Mouse (Mus musculus) liver, adult 10 weeks (tissue): ENCODE results near the gene Sgca. TPM values are rescaled to one million over a fixed set of nuclear protein-coding genes. Genes with fewer than 3 reads are reported as not detected.

Source experiments
- polyA plus RNA-seq: library from polyadenylated mRNA; stranded (reverse); fragments of 350-450 nt; fragmentation: Illumina TruSeq; extraction: RNeasy Lipid Tissue Mini Kit (QIAGEN cat#74804); gene quantifications from one replicate; pipeline ENCODE4 v1.2.3, GENCODE M21; 2014; ENCODE audit warnings: low read depth, low replicate concordance

Gene Sgca
- polyA plus RNA-seq: not detected

DNA sequence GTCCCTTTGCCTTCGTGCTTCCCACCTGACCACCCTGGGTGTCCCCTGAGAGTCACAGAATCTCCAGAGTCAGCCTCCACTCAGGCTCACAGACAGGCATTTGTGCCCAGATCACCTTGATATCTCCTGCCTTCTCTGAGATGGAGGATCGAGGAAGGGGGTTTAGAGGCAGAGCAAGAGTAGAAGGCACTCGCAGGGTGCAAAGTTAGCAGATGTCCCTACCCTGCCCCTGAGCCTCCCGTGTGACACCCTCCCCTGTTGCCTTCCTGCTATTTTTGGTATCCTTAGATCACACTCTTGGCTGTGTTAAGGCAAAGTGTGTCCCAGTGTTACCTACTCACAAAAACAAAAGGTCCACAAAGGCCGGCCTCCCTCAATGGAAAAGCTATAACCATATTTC lies at the start of gene Sgca:
Gene Sgca, minus strand, starts transcription at position 129 of the 400 bp plus-strand sequence.

DNA sequence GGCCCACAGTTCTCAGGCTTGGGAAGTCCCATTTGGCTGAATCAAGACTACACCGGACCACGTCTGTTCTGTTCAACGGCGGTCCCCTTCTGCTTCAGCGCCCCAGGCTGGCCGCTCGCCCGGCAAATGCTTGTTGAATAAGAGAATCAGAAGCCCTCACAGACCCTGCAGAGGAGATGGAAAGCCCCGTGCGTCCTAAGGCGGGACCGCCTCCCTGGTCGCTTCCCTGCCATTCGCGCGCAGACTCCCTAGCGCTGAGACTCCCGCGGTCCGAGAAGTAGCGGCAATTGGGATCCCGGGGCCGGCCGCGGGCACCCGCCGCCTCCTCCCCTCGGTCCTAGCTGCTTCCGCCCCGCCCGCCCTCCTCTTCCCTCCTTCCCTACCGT lies 33.5 kb upstream of the Sgca start, which contains the start of gene Samd14:
Gene Samd14, plus strand, starts transcription at position 251 of the 386 bp plus-strand sequence.

GRCm38 (mm10) chr11:94990749-94991577 lies 14.8 kb upstream of the Sgca start, which contains the start of gene Ppp1r9b:
TSS of gene Ppp1r9b (plus strand) at chr11:94991035.

GRCm38 (mm10) chr11:94967419-94967818 lies 8.7 kb downstream of the Sgca start, which contains the start of gene Hils1:
TSS of gene Hils1 (plus strand) at chr11:94967593.

DNA sequence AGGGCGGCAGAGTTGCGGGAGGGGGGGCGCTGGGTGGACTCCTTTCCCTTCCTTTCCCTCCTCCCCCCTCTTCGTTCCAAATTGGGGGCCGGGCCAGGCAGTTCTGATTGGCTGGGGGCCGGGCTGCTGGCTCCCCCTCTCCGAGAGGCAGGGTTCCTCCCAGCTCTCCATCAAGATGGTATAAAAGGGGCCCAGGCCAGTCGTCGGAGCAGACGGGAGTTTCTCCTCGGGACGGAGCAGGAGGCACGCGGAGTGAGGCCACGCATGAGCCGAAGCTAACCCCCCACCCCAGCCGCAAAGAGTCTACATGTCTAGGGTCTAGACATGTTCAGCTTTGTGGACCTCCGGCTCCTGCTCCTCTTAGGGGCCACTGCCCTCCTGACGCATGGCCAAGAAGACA lies 40.1 kb downstream of the Sgca start, which contains the start of gene Col1a1:
Gene Col1a1, plus strand, starts transcription at position 180 of the 400 bp plus-strand sequence.

Other genes starting within 250 kb of the Sgca start
- gene Cdc34b, start 234.5 kb downstream of the Sgca start, polyA plus RNA-seq: not detected
- not detected for gene Tmem92, start 193.6 kb downstream of the Sgca start, polyA plus RNA-seq
- gene Col1a1, start 40.1 kb downstream of the Sgca start, polyA plus RNA-seq: 0.66 TPM
- gene Hils1, start 8.7 kb downstream of the Sgca start, polyA plus RNA-seq: not detected
- 0.93 TPM for gene Ppp1r9b, start 14.7 kb upstream of the Sgca start, polyA plus RNA-seq
- not detected for gene Samd14, start 33.6 kb upstream of the Sgca start, polyA plus RNA-seq
- gene Pdk2, start 65.0 kb upstream of the Sgca start, polyA plus RNA-seq: 12.4 TPM
- 0.53 TPM for gene Itga3, start 100.5 kb upstream of the Sgca start, polyA plus RNA-seq
- not detected for gene Dlx3, start 143.8 kb upstream of the Sgca start, polyA plus RNA-seq
- 0.24 TPM for gene Dlx4, start 169.9 kb upstream of the Sgca start, polyA plus RNA-seq